Mouse (Mus musculus) MEL (cell line): ENCODE measurements around the gene Vpreb1. TPM values are rescaled to one million over a fixed set of nuclear protein-coding genes. Genes with fewer than 3 reads are reported as not detected.

Source experiments
- DNase-seq: peaks from one replicate; pipeline ENCODE4 v3.0.0; 2011; ENCODE audit warnings: low read depth, low spot score
- H3K27ac ChIP-seq: 2 replicates; pipeline ENCODE4 v1.5.1; 2012; ENCODE audit warnings: low read depth, mild to moderate bottlenecking, control low read depth, low read length, moderate library complexity; ENCODE audit not compliant: control insufficient read depth
- H3K27me3 ChIP-seq, 2 experiments: fragments of 150-350 bp in 1 of 2; sonication (generic) in 1 of 2; 2 replicates each; pipeline ENCODE4 v1.6.1; 2012; ENCODE audit warnings: low read length in 2 of 2, mild to moderate bottlenecking in 2 of 2, improper control_type of control experiment in 1 of 2, moderate library complexity in 1 of 2; ENCODE audit not compliant: insufficient read depth in 2 of 2, control insufficient read depth in 1 of 2
- H3K36me3 ChIP-seq, 2 experiments: 2 replicates each; pipeline ENCODE4 v1.6.1; 2012 to 2014; ENCODE audit warnings: low read length in 2 of 2, improper control_type of control experiment in 1 of 2, inconsistent platforms in 1 of 2, mild to moderate bottlenecking in 1 of 2; ENCODE audit not compliant: insufficient read depth in 2 of 2, control insufficient read depth in 1 of 2
- H3K4me1 ChIP-seq, 2 experiments: fragments of 150-350 bp in 1 of 2; sonication (generic) in 1 of 2; 2 replicates each; pipeline ENCODE4 v1.6.1; 2012; ENCODE audit warnings: low read length in 2 of 2, improper control_type of control experiment in 1 of 2, mild to moderate bottlenecking in 1 of 2; ENCODE audit not compliant: insufficient read depth in 2 of 2, control insufficient read depth in 1 of 2
- H3K4me3 ChIP-seq, 2 experiments: fragments of 150-350 bp in 1 of 2; sonication (generic) in 1 of 2; 2 replicates each; pipeline ENCODE4 v1.5.1; 2012; ENCODE audit warnings: low read depth in 2 of 2, low read length in 2 of 2, mild to moderate bottlenecking in 2 of 2, moderate library complexity in 2 of 2, control low read depth in 1 of 2, improper control_type of control experiment in 1 of 2; ENCODE audit not compliant: control insufficient read depth in 1 of 2, insufficient read depth in 1 of 2
- H3K79me2 ChIP-seq: 2 replicates; pipeline ENCODE4 v1.6.1; 2012; ENCODE audit warnings: mild to moderate bottlenecking, low read length, moderate library complexity; ENCODE audit not compliant: control insufficient read depth, poor library complexity, insufficient read depth
- H3K9ac ChIP-seq: 2 replicates; pipeline ENCODE4 v1.6.1; 2012; ENCODE audit warnings: low read depth, mild to moderate bottlenecking, control low read depth, low read length, moderate library complexity; ENCODE audit not compliant: control insufficient read depth, poor library complexity, severe bottlenecking
- H3K9me3 ChIP-seq: fragments of 150-350 bp; sonication (generic); replicated peaks from 2 replicates; pipeline ENCODE4 v1.6.1; 2012; ENCODE audit warnings: mild to moderate bottlenecking, low read length, improper control_type of control experiment, moderate library complexity; ENCODE audit not compliant: insufficient read depth
- CHD2 ChIP-seq: IDR thresholded peaks from 2 replicates; pipeline ENCODE4 v1.6.1; 2011; ENCODE audit warnings: low read length, improper control_type of control experiment
- E2F4 ChIP-seq: IDR thresholded peaks from 2 replicates; pipeline ENCODE4 v1.6.1; 2011; ENCODE audit warnings: low read depth, low read length, improper control_type of control experiment, borderline replicate concordance
- ELF1 ChIP-seq: IDR thresholded peaks from 2 replicates; pipeline ENCODE4 v1.6.1; 2014; ENCODE audit warnings: low read depth, mild to moderate bottlenecking, inconsistent platforms, low read length, improper control_type of control experiment, moderate library complexity
- HCFC1 ChIP-seq: IDR thresholded peaks from 2 replicates; pipeline ENCODE4 v1.6.1; 2012; ENCODE audit warnings: low read depth, mild to moderate bottlenecking, inconsistent platforms, low read length, improper control_type of control experiment, moderate library complexity
- JUND ChIP-seq: IDR thresholded peaks from 2 replicates; pipeline ENCODE4 v1.6.1; 2011; ENCODE audit warnings: low read depth, mild to moderate bottlenecking, improper control_type of control experiment, low read length
- MYB ChIP-seq: IDR thresholded peaks from 2 replicates; pipeline ENCODE4 v1.6.1; 2011; ENCODE audit warnings: mild to moderate bottlenecking, low read depth, low read length, improper control_type of control experiment
- NELFE ChIP-seq: IDR thresholded peaks from 2 replicates; pipeline ENCODE4 v1.6.1; 2011; ENCODE audit warnings: low read depth, low read length, improper control_type of control experiment
- RAD21 ChIP-seq: IDR thresholded peaks from 2 replicates; pipeline ENCODE4 v1.6.1; 2011; ENCODE audit warnings: mild to moderate bottlenecking, low read depth, low read length, improper control_type of control experiment
- SMC3 ChIP-seq: IDR thresholded peaks from 2 replicates; pipeline ENCODE4 v1.6.1; 2011; ENCODE audit warnings: low read depth, low read length, improper control_type of control experiment
- TCF12 ChIP-seq: IDR thresholded peaks from 2 replicates; pipeline ENCODE4 v1.6.1; 2014; ENCODE audit warnings: low read depth, mild to moderate bottlenecking, inconsistent platforms, low read length, improper control_type of control experiment, moderate library complexity
- UBTF ChIP-seq: IDR thresholded peaks from 2 replicates; pipeline ENCODE4 v1.6.1; 2012; ENCODE audit warnings: low read depth, mild to moderate bottlenecking, inconsistent platforms, low read length, improper control_type of control experiment, moderate library complexity, borderline replicate concordance; ENCODE audit not compliant: insufficient read depth
- USF1 ChIP-seq: IDR thresholded peaks from 2 replicates; pipeline ENCODE4 v1.6.1; 2014; ENCODE audit warnings: low read depth, mild to moderate bottlenecking, inconsistent platforms, low read length, improper control_type of control experiment, moderate library complexity
- USF2 ChIP-seq, 2 experiments: IDR thresholded peaks; 2 replicates each; pipeline ENCODE4 v1.6.1; 2011 to 2012; ENCODE audit warnings: improper control_type of control experiment in 2 of 2, low read length in 2 of 2, borderline replicate concordance in 1 of 2, inconsistent platforms in 1 of 2, low read depth in 1 of 2, mild to moderate bottlenecking in 1 of 2; ENCODE audit not compliant: insufficient read depth in 1 of 2
- ZNF384 ChIP-seq: IDR thresholded peaks from 2 replicates; pipeline ENCODE4 v1.6.1; 2012; ENCODE audit warnings: low read depth, mild to moderate bottlenecking, inconsistent platforms, low read length, improper control_type of control experiment
- polyA plus RNA-seq, 2 experiments: library from polyadenylated mRNA; stranded (reverse) in 1 of 2; unstranded in 1 of 2; fragments of >175 nt in 1 of 2; fragments of >200 nt in 1 of 2; gene quantifications; 2 replicates each; pipeline versions ENCODE4 v1.2.1 to v1.2.4; 2012; ENCODE audit warnings: low replicate concordance in 2 of 2, low read depth in 1 of 2; ENCODE audit not compliant: insufficient read length in 2 of 2, insufficient read depth in 1 of 2, missing spikeins in 1 of 2
- total RNA-seq: library from RNA; depleted of rRNA; stranded (reverse); fragments of 300-350 nt; gene quantifications from 2 replicates; pipeline ENCODE4 v1.2.3, GENCODE M21; 2012

The Vpreb1 gene
- total and polyA plus RNA-seq, 3 experiments: 0.33 TPM; not detected in 2

DNA sequence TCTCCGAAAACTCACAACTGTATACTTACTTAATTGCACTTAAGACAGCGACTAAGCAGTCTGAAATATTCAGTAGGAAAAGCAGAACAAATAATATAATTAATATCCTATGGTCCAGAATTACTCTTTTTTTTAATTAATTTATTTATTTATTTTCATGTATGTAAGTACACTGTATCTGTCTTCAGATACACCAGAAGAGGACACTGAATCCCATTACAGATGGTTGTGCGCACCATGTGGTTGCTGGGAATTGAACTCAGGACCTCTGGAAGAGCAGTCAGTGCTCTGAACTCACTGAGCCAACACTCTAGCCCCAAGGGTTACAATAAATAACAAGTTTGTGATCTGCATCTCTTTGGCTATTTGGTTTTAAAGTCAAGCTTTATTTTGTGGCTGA lies 41.0 kb downstream of the Vpreb1 start:
- no peak for TF ChIP-seq ZNF384
- TF ChIP-seq USF2 (IDR thresholded peaks at IDR 0.05; ENCODE audit: borderline replicate concordance in 1 of 2, insufficient read depth in 1 of 2, low read depth in 1 of 2, low read length in 2 of 2): no peak
- TF ChIP-seq MYB: no peak
- no peak for TF ChIP-seq RAD21
- no peak for TF ChIP-seq HCFC1
- no peak for TF ChIP-seq E2F4
- no peak for TF ChIP-seq ELF1
- TF ChIP-seq UBTF: no peak
- TF ChIP-seq USF1: no peak
- TF ChIP-seq NELFE: no peak
- TF ChIP-seq SMC3: no peak
- TF ChIP-seq CHD2: no peak
- no peak for TF ChIP-seq JUND

DNA sequence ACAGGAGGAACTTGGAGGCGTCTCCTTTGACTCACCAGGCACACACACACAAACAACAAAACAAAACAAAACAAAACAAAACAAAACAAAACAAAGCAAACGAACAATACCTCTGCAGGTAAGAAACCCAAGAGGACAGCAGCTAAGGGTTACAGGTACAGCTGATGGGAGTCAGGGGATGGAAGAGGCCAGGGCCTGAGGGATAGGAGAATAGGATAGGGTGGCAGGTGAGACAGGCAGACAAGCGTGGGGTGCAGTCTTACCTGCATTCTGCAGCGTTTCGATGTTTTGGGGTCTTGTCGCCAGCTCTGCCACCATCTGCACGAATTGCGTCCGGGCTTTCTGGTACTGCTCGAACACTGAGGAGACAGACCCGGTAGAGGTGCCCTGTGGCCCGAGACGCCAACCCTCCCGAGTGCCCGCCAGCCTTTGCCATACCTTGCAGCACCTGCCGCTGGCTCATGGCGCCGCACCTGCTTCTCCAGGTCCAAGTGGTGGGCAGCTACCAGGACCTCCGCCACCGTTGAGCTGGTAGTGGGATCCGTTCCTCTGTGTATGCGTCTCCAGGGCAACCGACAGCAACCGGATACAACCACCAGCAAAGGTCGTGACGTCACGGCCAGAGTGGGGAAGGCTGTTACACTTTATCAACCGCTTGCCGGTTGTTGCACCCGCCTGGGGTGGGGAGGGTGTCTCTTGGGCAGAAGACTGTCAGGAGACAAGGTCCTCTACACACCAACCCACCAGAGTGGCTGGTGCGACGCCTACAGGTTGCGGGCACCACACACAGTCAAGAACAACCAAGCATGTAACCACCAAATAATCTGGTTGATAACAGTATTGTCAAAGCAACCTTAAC lies 41.7 kb downstream of the Vpreb1 start, which contains the start of gene Spag6l:
Gene Spag6l, minus strand, starts transcription at position 700 of the 859 bp plus-strand sequence.
- H3K27ac ChIP-seq: no peak within 1 kb of the TSS
- H3K9ac ChIP-seq: no peak within 1 kb of the TSS
- no peaks in the 10 kb centered on the region for H3K27me3 ChIP-seq
- H3K79me2 ChIP-seq: no peaks in the 10 kb centered on the region
- no peak for DNase-seq
- no peaks in the 10 kb centered on the region for H3K4me1 ChIP-seq
- H3K4me3 ChIP-seq: no peak within 1 kb of the TSS
- no peak for TF ChIP-seq TCF12
- no peaks in the 10 kb centered on the region for H3K36me3 ChIP-seq
- no peaks in the 10 kb centered on the region for H3K9me3 ChIP-seq

More for the DNA sequence above, 41.0 kb downstream of the Vpreb1 start:
- Histone ChIP-seq H3K9me3 (no peaks in the 10 kb centered on the region), H3K4me1 (no peaks in the 10 kb centered on the region), H3K36me3 (no peaks in the 10 kb centered on the region), H3K9ac (no peak overlapping the region), H3K79me2 (no peaks in the 10 kb centered on the region), H3K4me3 (no peak overlapping the region), H3K27ac (no peak overlapping the region), H3K27me3 (no peaks in the 10 kb centered on the region)
- no peak for DNase-seq
